Comparison of ENCODE assay signal across 27 mouse cellular contexts in the genomic region with DNA sequence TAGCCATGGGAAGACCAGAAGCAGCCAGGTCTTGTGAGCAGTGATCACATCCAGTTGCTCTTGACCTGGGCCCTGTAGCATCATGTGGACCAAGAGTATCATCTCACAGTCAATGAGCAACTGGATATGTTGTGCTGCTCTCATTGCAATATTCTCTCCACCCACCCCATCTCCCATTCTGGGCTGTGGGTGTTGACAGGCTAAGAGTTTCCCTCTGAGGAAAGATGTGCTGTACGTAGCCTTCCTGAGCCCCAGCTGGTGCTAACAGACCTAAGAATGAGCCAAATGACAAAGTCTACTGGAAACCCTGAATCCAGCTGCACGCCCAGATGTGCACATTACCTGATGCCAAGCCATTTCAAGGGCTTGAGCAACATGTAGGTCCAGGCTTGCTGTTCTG.
DNase-seq lines count a peak whose midpoint lies in the region; ATAC-seq lines count a peak whose summit lies in the region.
"Had no signal": no experiment of that assay in that cellular context is flagged by ENCODE, and none has a peak within 500 bp of the region (broad histone marks: within the 10 kb centered on the region; RNA-seq: fewer than 3 reads in every experiment).

No protein-coding gene starts in this region.

- H3K9me3 ChIP-seq in heart, embryonic 12.5 days (replicated peaks): no peaks in the 10 kb centered on the region
- H3K9me3 ChIP-seq in forebrain, embryonic 10.5 days: no peaks in the 10 kb centered on the region
- H3K9me3 ChIP-seq: embryonic facial prominence, embryonic 13.5 days; embryonic facial prominence, embryonic 15.5 days; forebrain, embryonic 13.5 days; forebrain, embryonic 15.5 days had no signal

- no peaks in the 10 kb centered on the region for H3K4me1 ChIP-seq in heart, embryonic 12.5 days (replicated peaks)
- H3K4me1 ChIP-seq in forebrain, embryonic 10.5 days: peaks cover 6% of the 10 kb centered on the region
- H3K4me1 ChIP-seq: embryonic facial prominence, embryonic 13.5 days; embryonic facial prominence, embryonic 15.5 days; forebrain, embryonic 15.5 days had no signal

- WGBS in heart, embryonic 12.5 days: 72% methylated on average over 2 of the region's 2 CpGs
- 94% methylated on average over 2 of the region's 2 CpGs for WGBS in forebrain, embryonic 10.5 days

- H3K36me3 ChIP-seq in heart, embryonic 12.5 days: no peaks in the 10 kb centered on the region
- H3K36me3 ChIP-seq in forebrain, embryonic 10.5 days (replicated peaks): no peaks in the 10 kb centered on the region
- H3K36me3 ChIP-seq: embryonic facial prominence, embryonic 13.5 days; embryonic facial prominence, embryonic 15.5 days; forebrain, embryonic 15.5 days; G1E had no signal

- no peak overlapping the region for H3K27ac ChIP-seq in heart, embryonic 12.5 days (ENCODE audit: poor library complexity, severe bottlenecking)
- H3K27ac ChIP-seq in forebrain, embryonic 10.5 days: no peak overlapping the region
- H3K27ac ChIP-seq: embryonic facial prominence, embryonic 13.5 days; embryonic facial prominence, embryonic 15.5 days; forebrain, embryonic 13.5 days; forebrain, embryonic 15.5 days had no signal

- H3K4me3 ChIP-seq in heart, embryonic 12.5 days: no peak overlapping the region
- H3K4me3 ChIP-seq in forebrain, embryonic 10.5 days: no peak overlapping the region
- H3K4me3 ChIP-seq: embryonic facial prominence, embryonic 13.5 days; embryonic facial prominence, embryonic 15.5 days; erythroblast, embryonic 14.5 days; forebrain, embryonic 13.5 days; forebrain, embryonic 15.5 days had no signal

- DNase-seq in frontal cortex, postnatal 25 days (ENCODE audit: low spot score in 2 of 2): no peak
- DNase-seq in heart, adult 11 months: peak; percentile 28
- no peak for DNase-seq in forebrain, embryonic 10.5 days (ENCODE audit: extremely low spot score, low spot score)
- DNase-seq: adrenal gland, adult 8-10 months; adrenal gland, postnatal 14 days; adrenal gland, postnatal 36 days; B cell, adult 2 months; cerebellum, adult 11 months; cerebellum, adult 18-20 months; cerebellum, adult 8-10 months; cerebellum, adult 9-11 months; cerebellum, postnatal 14 days; cerebellum, postnatal 36 days; embryo, embryonic 11 days; forebrain, postnatal 0 days had no signal

- H3K9ac ChIP-seq in heart, embryonic 12.5 days: no peak overlapping the region
- H3K9ac ChIP-seq: embryonic facial prominence, embryonic 13.5 days; embryonic facial prominence, embryonic 15.5 days; forebrain, embryonic 13.5 days; forebrain, embryonic 15.5 days; forebrain, postnatal 0 days had no signal

- H3K4me2 ChIP-seq in heart, embryonic 12.5 days: no peak overlapping the region
- H3K4me2 ChIP-seq: embryonic facial prominence, embryonic 13.5 days; embryonic facial prominence, embryonic 15.5 days; forebrain, embryonic 13.5 days; forebrain, embryonic 15.5 days had no signal

- peak; percentile 74 for ATAC-seq in frontal cortex, adult (ENCODE audit: low TSS enrichment)
- ATAC-seq in heart, embryonic 12.5 days (ENCODE audit: insufficient number of reproducible peaks, low FRiP score): no peak
- ATAC-seq: activated CD4-positive, CD25-positive, alpha-beta regulatory T cell, adult 4 months; CD4-positive, CD25-positive, alpha-beta regulatory T cell, adult 4 months; forebrain, embryonic 13.5 days; forebrain, embryonic 15.5 days; forebrain, postnatal 0 days; Patski had no signal

- no peaks in the 10 kb centered on the region for H3K27me3 ChIP-seq in heart, embryonic 12.5 days (replicated peaks)
- H3K27me3 ChIP-seq in forebrain, embryonic 10.5 days (ENCODE audit: poor library complexity, severe bottlenecking): no peaks in the 10 kb centered on the region
- H3K27me3 ChIP-seq: CH12.LX; embryonic facial prominence, embryonic 13.5 days; embryonic facial prominence, embryonic 15.5 days; forebrain, embryonic 13.5 days; forebrain, embryonic 15.5 days had no signal
